Mouse (Mus musculus) kidney, adult 10 weeks (tissue): ENCODE data around the gene Nsun4. TPM values are rescaled to one million over a fixed set of nuclear protein-coding genes. Genes with fewer than 3 reads are reported as not detected.

Source experiments
- polyA plus RNA-seq: library from polyadenylated mRNA; stranded (reverse); fragments of 350-450 nt; fragmentation: Illumina TruSeq; extraction: RNeasy Lipid Tissue Mini Kit (QIAGEN cat#74804); gene quantifications from one replicate; pipeline ENCODE4 v1.2.3, GENCODE M21; 2014; ENCODE audit warnings: low read depth, low replicate concordance

Nsun4 gene
- 13.9 TPM for polyA plus RNA-seq

GRCm38 (mm10) chr4:116053399-116053961 lies at the start of gene Nsun4:
TSS of gene Nsun4 (minus strand) at chr4:116053876.

GRCm38 (mm10) chr4:116074861-116075620 lies 21.4 kb upstream of the Nsun4 start, which contains the start of the genes Uqcrh and Lrrc41:
TSS of gene Uqcrh (minus strand) at chr4:116075071.
TSS of gene Lrrc41 (plus strand) at chr4:116075269.

GRCm38 (mm10) chr4:116017902-116018746 lies 35.6 kb downstream of the Nsun4 start, which contains the start of gene Faah:
TSS of gene Faah (minus strand) at chr4:116017926.

Other genes with a start within 250 kb of the Nsun4 start
- gene Mob3c, start 225.8 kb downstream of the Nsun4 start, polyA plus RNA-seq = 8.5 TPM
- 7.0 TPM for gene Mknk1, start 214.7 kb downstream of the Nsun4 start, polyA plus RNA-seq
- not detected for gene Kncn, start 169.5 kb downstream of the Nsun4 start, polyA plus RNA-seq
- not detected for gene 6430628N08Rik, start 163.2 kb downstream of the Nsun4 start, polyA plus RNA-seq
- not detected for gene Dmbx1, start 114.0 kb downstream of the Nsun4 start, polyA plus RNA-seq
- 6.9 TPM for gene Faah, start 36.0 kb downstream of the Nsun4 start, polyA plus RNA-seq
- gene Uqcrh, start 21.2 kb upstream of the Nsun4 start, polyA plus RNA-seq = 464 TPM
- gene Lrrc41, start 21.4 kb upstream of the Nsun4 start, polyA plus RNA-seq = 5.3 TPM
- gene Rad54l, start 69.8 kb upstream of the Nsun4 start, polyA plus RNA-seq = 0.36 TPM
- gene Pomgnt1, start 70.0 kb upstream of the Nsun4 start, polyA plus RNA-seq = 9.1 TPM
- gene Lurap1, start 97.5 kb upstream of the Nsun4 start, polyA plus RNA-seq = 7.9 TPM
- 75.4 TPM for gene Tspan1, start 113.7 kb upstream of the Nsun4 start, polyA plus RNA-seq
- gene 1700042G07Rik, start 119.5 kb upstream of the Nsun4 start, polyA plus RNA-seq = not detected
- not detected for gene Gm49337, start 119.5 kb upstream of the Nsun4 start, polyA plus RNA-seq
- gene Pik3r3, start 167.7 kb upstream of the Nsun4 start, polyA plus RNA-seq = 26.2 TPM